ENCODE assay signal across 21 mouse cellular contexts in the genomic region with DNA sequence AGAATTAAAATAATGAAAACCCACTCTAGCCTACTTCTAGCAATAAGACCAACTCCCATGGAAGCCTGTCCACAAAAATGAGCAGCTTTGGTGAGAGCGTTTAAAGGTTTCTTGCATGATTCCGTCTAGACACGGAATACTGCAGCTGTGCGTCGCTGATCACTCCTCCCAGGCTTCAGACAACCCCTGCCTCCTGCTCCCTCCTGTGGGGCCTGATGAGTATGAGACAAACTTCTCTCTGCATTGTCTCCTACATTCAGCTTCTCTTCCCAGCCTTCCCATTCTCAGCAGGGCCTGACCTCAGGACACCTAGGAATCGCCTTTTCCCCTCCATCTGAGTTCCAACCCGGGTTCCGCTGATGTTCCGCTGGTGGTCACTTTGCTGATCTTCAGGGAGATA.
"Had no signal": no experiment of that assay in that cellular context is flagged by ENCODE, and none has a peak within 500 bp of the region (broad histone marks: within the 10 kb centered on the region; RNA-seq: fewer than 3 reads in every experiment).

No protein-coding gene starts in this region.

- H3K4me1 ChIP-seq: hindbrain, embryonic 13.5 days; hindbrain, embryonic 15.5 days; limb, embryonic 10.5 days; limb, embryonic 12.5 days; liver, embryonic 13.5 days; liver, embryonic 15.5 days had no signal

- DNase-seq: forebrain, postnatal 0 days; gastrocnemius, postnatal 10 days; gastrocnemius, postnatal 36 days; heart, adult 18-20 months; heart, postnatal 36 days; kidney, adult 11 months; kidney, adult 2 months; kidney, postnatal 14 days; kidney, postnatal 36 days; layer of hippocampus, adult 9-11 months; layer of hippocampus, postnatal 36 days; liver; liver, embryonic 13.5 days had no signal

- H3K4me2 ChIP-seq: heart, embryonic 11.5 days; hindbrain, embryonic 13.5 days; hindbrain, embryonic 15.5 days; limb, embryonic 12.5 days; liver, embryonic 11.5 days; liver, embryonic 13.5 days; liver, embryonic 15.5 days had no signal

- H3K27me3 ChIP-seq: hindbrain, embryonic 13.5 days; hindbrain, embryonic 15.5 days; limb, embryonic 12.5 days; liver, embryonic 13.5 days; liver, embryonic 15.5 days had no signal

- ATAC-seq: forebrain, postnatal 0 days; hindbrain, postnatal 0 days had no signal

- H3K9ac ChIP-seq: forebrain, postnatal 0 days; hindbrain, embryonic 13.5 days; hindbrain, embryonic 15.5 days; limb, embryonic 12.5 days; liver, embryonic 13.5 days; liver, embryonic 15.5 days had no signal

- H3K4me3 ChIP-seq: hindbrain, embryonic 13.5 days; hindbrain, embryonic 15.5 days; limb, embryonic 10.5 days; limb, embryonic 12.5 days; liver, embryonic 13.5 days; liver, embryonic 15.5 days had no signal

- H3K36me3 ChIP-seq: hindbrain, embryonic 13.5 days; hindbrain, embryonic 15.5 days; limb, embryonic 10.5 days; limb, embryonic 12.5 days; liver, embryonic 13.5 days; liver, embryonic 15.5 days had no signal

- H3K27ac ChIP-seq: hindbrain, embryonic 13.5 days; hindbrain, embryonic 15.5 days; hindbrain, postnatal 0 days; limb, embryonic 10.5 days; limb, embryonic 12.5 days; liver, embryonic 13.5 days; liver, embryonic 15.5 days had no signal

- H3K9me3 ChIP-seq: hindbrain, embryonic 13.5 days; hindbrain, embryonic 15.5 days; limb, embryonic 10.5 days; limb, embryonic 12.5 days; liver, embryonic 13.5 days; liver, embryonic 15.5 days had no signal
